Mouse (Mus musculus) neural tube, embryonic 14.5 days (tissue): ENCODE measurements around the gene Mlf1. TPM values are rescaled to one million over a fixed set of nuclear protein-coding genes. Genes with fewer than 3 reads are reported as not detected.
A peak's percentile ranks its signal among the peaks of the same experiment; 100 is the strongest.

ENCODE experiments used
- ATAC-seq: fragments of 200-750 bp; cut with Nextera tagmentation; 2 replicates; pipeline ENCODE4 v1.8.0; 2017; ENCODE audit warnings: low read depth, mild to moderate bottlenecking, moderate TSS enrichment, moderate library complexity
- H3K27ac ChIP-seq: fragments of 300-500 bp; sonication (generic); 2 replicates; pipeline ENCODE4 v1.5.1; 2014; ENCODE audit warnings: low read depth, mild to moderate bottlenecking, control low read depth, low read length, moderate library complexity, mixed read lengths
- H3K27me3 ChIP-seq: fragments of 300-500 bp; sonication (generic); 2 replicates; pipeline ENCODE4 v1.6.1; 2014; ENCODE audit warnings: low read length; ENCODE audit not compliant: control insufficient read depth, insufficient read depth
- H3K36me3 ChIP-seq: fragments of 300-500 bp; sonication (generic); 2 replicates; pipeline ENCODE4 v1.6.1; 2014; ENCODE audit warnings: low read length, mixed read lengths; ENCODE audit not compliant: control insufficient read depth, insufficient read depth
- H3K4me1 ChIP-seq: fragments of 300-500 bp; sonication (generic); 2 replicates; pipeline ENCODE4 v1.6.1; 2014; ENCODE audit warnings: low read length; ENCODE audit not compliant: control insufficient read depth, insufficient read depth
- H3K4me2 ChIP-seq: fragments of 300-500 bp; sonication (generic); 2 replicates; pipeline ENCODE4 v1.6.1; 2014; ENCODE audit warnings: mild to moderate bottlenecking, low read depth, low read length, control low read depth
- H3K4me3 ChIP-seq: fragments of 300-500 bp; sonication (generic); 2 replicates; pipeline ENCODE4 v1.5.1; 2014; ENCODE audit warnings: low read depth, low read length, control low read depth, mixed read lengths
- H3K9ac ChIP-seq: fragments of 300-500 bp; sonication (generic); replicated peaks from 2 replicates; pipeline ENCODE4 v1.6.1; 2014; ENCODE audit warnings: low read depth, mild to moderate bottlenecking, control low read depth, low read length, mixed read lengths
- H3K9me3 ChIP-seq: fragments of 300-500 bp; sonication (generic); 2 replicates; pipeline ENCODE4 v1.6.1; 2016; ENCODE audit warnings: low read length; ENCODE audit not compliant: control insufficient read depth
- WGBS: fragments of 180-500 bp; shearing (Covaris S2); extraction: QIAGEN DNeasy Blood & Tissue Kit; methylation state at CpG from one replicate; pipeline ENCODE4 v1.1.7; 2014; 5-methylcytosine and 5-hydroxymethylcytosine counted together
- polyA plus RNA-seq: library from polyadenylated mRNA; unstranded; fragments of >200 nt; fragmentation: Nextera tagmentation; extraction: Ambion mirVana; gene quantifications from 2 replicates; pipeline ENCODE4 v1.2.1, GENCODE M21; 2014

Mlf1 gene
- polyA plus RNA-seq, 1 experiment from 2014 or later = 16.2 TPM

GRCm38 (mm10) chr3:67358376-67358775, 15.5 kb upstream of the Mlf1 start:
- no peak; the same call in 1 of the 2 replicates for ATAC-seq
- 31% methylated on average over 7 of the region's 7 CpGs for WGBS
- Histone ChIP-seq H3K27me3 (no peaks in the 10 kb centered on the region), H3K4me3 (no peak overlapping the region), H3K9me3 (no peaks in the 10 kb centered on the region), H3K9ac (no peak overlapping the region), H3K36me3 (no peaks in the 10 kb centered on the region), H3K4me2 (no peak overlapping the region), H3K27ac (no peak overlapping the region), H3K4me1 (no peaks in the 10 kb centered on the region)

- no peaks in the 10 kb centered on the region for H3K27me3 ChIP-seq
- H3K4me1 ChIP-seq = no peaks in the 10 kb centered on the region
- H3K27ac ChIP-seq = no peak overlapping the region
- no peak overlapping the region for H3K4me2 ChIP-seq
- no peaks in the 10 kb centered on the region for H3K36me3 ChIP-seq
- H3K9me3 ChIP-seq = no peaks in the 10 kb centered on the region
- WGBS = 52% methylated on average over 4 of the region's 4 CpGs
- H3K9ac ChIP-seq = no peak overlapping the region
- H3K4me3 ChIP-seq = no peak overlapping the region
- peak; percentile 88 for ATAC-seq
Measured at GRCm38 (mm10) chr3:67366087-67366892, 7.6 kb upstream of the Mlf1 start.

- no peaks in the 10 kb centered on the region for H3K27me3 ChIP-seq
- no peak overlapping the region for H3K4me3 ChIP-seq
- no peak overlapping the region for H3K9ac ChIP-seq
- ATAC-seq = no peak
- H3K9me3 ChIP-seq = no peaks in the 10 kb centered on the region
- WGBS = 80% methylated on average over 6 of the region's 6 CpGs
- H3K36me3 ChIP-seq = no peaks in the 10 kb centered on the region
- no peak overlapping the region for H3K27ac ChIP-seq
- H3K4me1 ChIP-seq = no peaks in the 10 kb centered on the region
- no peak overlapping the region for H3K4me2 ChIP-seq
Measured at GRCm38 (mm10) chr3:67367481-67367880, 6.4 kb upstream of the Mlf1 start.

GRCm38 (mm10) chr3:67369407-67370079, 4.4 kb upstream of the Mlf1 start:
- Histone ChIP-seq H3K4me2 (no peak overlapping the region), H3K9me3 (no peaks in the 10 kb centered on the region), H3K4me3 (no peak overlapping the region), H3K9ac (no peak overlapping the region), H3K36me3 (no peaks in the 10 kb centered on the region), H3K4me1 (no peaks in the 10 kb centered on the region), H3K27me3 (no peaks in the 10 kb centered on the region), H3K27ac (no peak overlapping the region)
- ATAC-seq = no peak
- WGBS = 83% methylated on average over 5 of the region's 5 CpGs

GRCm38 (mm10) chr3:67372194-67372593, 1.7 kb upstream of the Mlf1 start:
- no peak overlapping the region for H3K9ac ChIP-seq
- H3K4me3 ChIP-seq = no peak overlapping the region
- 80% methylated on average over 4 of the region's 4 CpGs for WGBS
- H3K9me3 ChIP-seq = no peaks in the 10 kb centered on the region
- no peak overlapping the region for H3K27ac ChIP-seq
- no peaks in the 10 kb centered on the region for H3K36me3 ChIP-seq
- H3K4me1 ChIP-seq = no peaks in the 10 kb centered on the region
- H3K27me3 ChIP-seq = no peaks in the 10 kb centered on the region
- no peak for ATAC-seq
- H3K4me2 ChIP-seq = no peak overlapping the region

GRCm38 (mm10) chr3:67372781-67373180, 1.1 kb upstream of the Mlf1 start:
- Histone ChIP-seq H3K4me2 (no peak overlapping the region), H3K9ac (no peak overlapping the region), H3K27me3 (no peaks in the 10 kb centered on the region), H3K9me3 (no peaks in the 10 kb centered on the region), H3K4me3 (no peak overlapping the region), H3K4me1 (no peaks in the 10 kb centered on the region), H3K27ac (no peak overlapping the region), H3K36me3 (no peaks in the 10 kb centered on the region)
- no peak for ATAC-seq
- WGBS = 66% methylated on average over 5 of the region's 5 CpGs

GRCm38 (mm10) chr3:67374360-67374778, 472 bp downstream of the Mlf1 start:
- peak overlapping the region; percentile 52 for H3K9ac ChIP-seq
- peak overlapping the region; percentile 50 for H3K4me3 ChIP-seq
- H3K27ac ChIP-seq = no peak overlapping the region
- WGBS = 40% methylated on average over 7 of the region's 7 CpGs
- no peaks in the 10 kb centered on the region for H3K27me3 ChIP-seq
- H3K4me1 ChIP-seq = no peaks in the 10 kb centered on the region
- no peaks in the 10 kb centered on the region for H3K36me3 ChIP-seq
- H3K4me2 ChIP-seq = peak overlapping the region; percentile 79
- peak; percentile 41 for ATAC-seq
- no peaks in the 10 kb centered on the region for H3K9me3 ChIP-seq

GRCm38 (mm10) chr3:67375063-67375462, 1.2 kb downstream of the Mlf1 start, which contains the start of gene Gm17402:
Gm17402 (minus strand) TSS chr3:67375163.
- 55% methylated on average over 3 of the region's 3 CpGs for WGBS
- peak within 1 kb of the TSS; percentile 50 for H3K4me3 ChIP-seq
- H3K4me2 ChIP-seq = peak within 1 kb of the TSS; percentile 79
- no peaks in the 10 kb centered on the region for H3K9me3 ChIP-seq
- no peak within 1 kb of the TSS for H3K27ac ChIP-seq
- no peaks in the 10 kb centered on the region for H3K4me1 ChIP-seq
- no peak for ATAC-seq
- H3K36me3 ChIP-seq = no peaks in the 10 kb centered on the region
- peak within 1 kb of the TSS; percentile 52 for H3K9ac ChIP-seq
- H3K27me3 ChIP-seq = no peaks in the 10 kb centered on the region

- Histone ChIP-seq H3K4me3 (no peak overlapping the region), H3K9ac (no peak overlapping the region), H3K4me1 (no peaks in the 10 kb centered on the region), H3K9me3 (no peaks in the 10 kb centered on the region), H3K4me2 (no peak overlapping the region), H3K36me3 (no peaks in the 10 kb centered on the region), H3K27ac (no peak overlapping the region), H3K27me3 (no peaks in the 10 kb centered on the region)
- no peak for ATAC-seq
Measured at GRCm38 (mm10) chr3:67378215-67378614, 4.3 kb downstream of the Mlf1 start.
